Mouse (Mus musculus) right cerebral cortex, postnatal 36 days (tissue): Measurements from ENCODE around the gene Ldhd.

Source experiments
- DNase-seq, 2 experiments: peaks; one replicate each; pipeline ENCODE4 v3.0.0; 2022; ENCODE audit warnings: low spot score in 2 of 2, mixed read lengths in 1 of 2

The Ldhd gene

GRCm38 (mm10) chr8:111627923-111628322 lies 2.3 kb downstream of the Ldhd start:
- DNase-seq = no peak

GRCm38 (mm10) chr8:111626933-111627332 lies 3.2 kb downstream of the Ldhd start:
- DNase-seq = no peak

GRCm38 (mm10) chr8:111626528-111626820 lies 3.7 kb downstream of the Ldhd start:
- no peak for DNase-seq

- no peak for DNase-seq
Observed at GRCm38 (mm10) chr8:111625694-111626527, 4.3 kb downstream of the Ldhd start.

GRCm38 (mm10) chr8:111624853-111625221 lies 5.3 kb downstream of the Ldhd start:
- no peak for DNase-seq

GRCm38 (mm10) chr8:111624081-111624852 lies 5.9 kb downstream of the Ldhd start:
- no peak for DNase-seq

- no peak for DNase-seq
Observed at GRCm38 (mm10) chr8:111622553-111622952, 7.6 kb downstream of the Ldhd start.

- no peak for DNase-seq
Observed at GRCm38 (mm10) chr8:111622104-111622503, 8.1 kb downstream of the Ldhd start.

- no peak for DNase-seq
Observed at GRCm38 (mm10) chr8:111619936-111620335, 10.2 kb downstream of the Ldhd start.

GRCm38 (mm10) chr8:111618273-111618672 lies 11.9 kb downstream of the Ldhd start:
- no peak for DNase-seq

- no peak for DNase-seq
Observed at GRCm38 (mm10) chr8:111617812-111618211, 12.4 kb downstream of the Ldhd start.

- DNase-seq = no peak
Observed at GRCm38 (mm10) chr8:111614786-111615701, 15.1 kb downstream of the Ldhd start.

GRCm38 (mm10) chr8:111613181-111613580 lies 17.0 kb downstream of the Ldhd start:
- DNase-seq = no peak

GRCm38 (mm10) chr8:111607414-111607813 lies 22.8 kb downstream of the Ldhd start:
- DNase-seq = no peak

- no peak for DNase-seq
Observed at GRCm38 (mm10) chr8:111606961-111607360, 23.2 kb downstream of the Ldhd start.

GRCm38 (mm10) chr8:111604986-111605385 lies 25.2 kb downstream of the Ldhd start:
- DNase-seq = no peak

GRCm38 (mm10) chr8:111602050-111602449 lies 28.1 kb downstream of the Ldhd start:
- DNase-seq = peak in 1 of 2 experiments; percentile 16

- no peak for DNase-seq
Observed at GRCm38 (mm10) chr8:111599707-111600444, 30.3 kb downstream of the Ldhd start.

- no peak for DNase-seq
Observed at GRCm38 (mm10) chr8:111597310-111597709, 32.9 kb downstream of the Ldhd start.

GRCm38 (mm10) chr8:111596485-111596821 lies 33.7 kb downstream of the Ldhd start:
- DNase-seq = no peak

- DNase-seq = peak in 1 of 2 experiments; percentile 30
Observed at GRCm38 (mm10) chr8:111595712-111596484, 34.3 kb downstream of the Ldhd start.
